Mouse (Mus musculus): ENCODE data around the gene Phactr2. TPM values are rescaled to one million over a fixed set of nuclear protein-coding genes. Genes with fewer than 3 reads are reported as not detected.

The Phactr2 gene
- polyA plus RNA-seq, 1 experiment from 2014 or later = 50.1 TPM

DNA sequence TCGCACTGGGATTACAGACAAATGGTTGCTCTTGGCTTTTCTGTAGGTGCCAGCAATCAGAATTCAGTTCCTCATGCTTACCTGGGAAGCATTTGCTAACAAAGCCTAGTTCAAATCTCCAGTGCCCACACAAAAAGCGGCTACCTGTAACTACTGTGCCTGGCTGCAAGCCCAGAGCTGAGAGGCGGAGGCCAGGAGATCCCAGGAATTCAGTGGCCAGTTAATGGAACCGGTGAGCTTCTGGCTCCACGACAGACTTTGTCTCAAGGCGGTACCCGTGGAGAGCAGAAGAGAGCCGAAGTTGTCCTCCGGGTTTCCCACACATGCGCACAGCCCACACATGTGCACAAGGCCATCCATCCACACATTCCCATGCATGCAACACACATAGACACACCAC, 46.6 kb downstream of the Phactr2 start:
- WGBS = 74% methylated on average over 10 of the region's 10 CpGs

DNA sequence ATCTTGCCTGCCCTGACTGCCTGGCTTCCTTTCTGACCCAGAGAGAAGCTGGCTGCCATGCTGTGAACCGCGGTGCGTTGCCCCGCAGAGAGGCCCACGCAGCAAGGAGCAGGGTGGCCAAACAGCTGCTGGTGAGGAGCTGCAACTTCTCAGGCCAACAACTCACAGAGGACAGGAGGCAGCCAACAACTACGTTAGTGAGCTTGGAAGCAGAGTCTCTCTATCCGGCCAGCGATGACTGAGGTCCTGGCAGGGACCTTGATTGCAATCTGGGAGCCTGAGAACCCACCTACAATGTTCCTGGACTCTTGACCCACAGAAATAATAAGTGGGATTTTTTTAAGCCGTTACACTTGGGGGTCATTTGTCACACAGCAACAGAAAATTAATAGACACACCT, 49.0 kb downstream of the Phactr2 start:
- Histone ChIP-seq H3K9me3 (no peaks in the 10 kb centered on the region), H3K4me3 (no peak overlapping the region), H3K4me2 (no peak overlapping the region), H3K27ac (replicated peaks) (no peak overlapping the region), H3K9ac (no peak overlapping the region), H3K27me3 (replicated peaks) (no peaks in the 10 kb centered on the region), H3K4me1 (peaks cover 10% of the 10 kb centered on the region), H3K36me3 (no peaks in the 10 kb centered on the region)
- ATAC-seq (ENCODE audit: extremely low read depth, insufficient number of reproducible peaks, low FRiP score, low TSS enrichment) = no peak
- WGBS = 86% methylated on average over 9 of the region's 9 CpGs

More for the DNA sequence above, 46.6 kb downstream of the Phactr2 start:
- H3K27ac ChIP-seq (replicated peaks) = no peak overlapping the region
- no peak for ATAC-seq (ENCODE audit: extremely low read depth, insufficient number of reproducible peaks, low FRiP score, low TSS enrichment)
- no peaks in the 10 kb centered on the region for H3K36me3 ChIP-seq
- H3K9me3 ChIP-seq = no peaks in the 10 kb centered on the region
- H3K9ac ChIP-seq = no peak overlapping the region
- H3K4me1 ChIP-seq = peaks cover 19% of the 10 kb centered on the region
- H3K4me2 ChIP-seq = no peak overlapping the region
- no peak overlapping the region for H3K4me3 ChIP-seq
- no peaks in the 10 kb centered on the region for H3K27me3 ChIP-seq (replicated peaks)

DNA sequence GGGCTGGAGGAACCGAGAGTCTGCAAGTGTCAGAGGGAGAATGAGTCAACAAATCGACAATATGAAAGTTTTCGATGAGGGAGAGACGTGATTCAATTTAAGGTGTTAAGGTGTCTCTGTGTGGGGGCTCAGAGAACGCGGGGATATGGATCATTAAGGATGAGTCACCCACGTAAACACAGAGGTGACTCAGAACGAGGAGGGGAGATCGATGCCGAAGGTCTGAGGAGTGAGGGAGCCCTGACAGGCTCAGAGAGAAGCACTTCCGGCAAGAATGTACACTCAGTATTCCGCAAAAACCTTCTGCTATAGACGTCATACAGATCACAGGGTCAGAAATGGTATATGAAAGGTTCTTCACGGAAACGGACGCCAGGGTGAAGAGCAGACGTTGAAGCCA, 49.7 kb downstream of the Phactr2 start:
- Histone ChIP-seq H3K27ac (replicated peaks) (no peak overlapping the region), H3K9me3 (no peaks in the 10 kb centered on the region), H3K27me3 (replicated peaks) (no peaks in the 10 kb centered on the region), H3K9ac (no peak overlapping the region), H3K4me2 (no peak overlapping the region), H3K36me3 (no peaks in the 10 kb centered on the region), H3K4me1 (peaks cover 10% of the 10 kb centered on the region), H3K4me3 (no peak overlapping the region)
- ATAC-seq (ENCODE audit: extremely low read depth, insufficient number of reproducible peaks, low FRiP score, low TSS enrichment) = no peak
- 73% methylated on average over 17 of the region's 17 CpGs for WGBS

DNA sequence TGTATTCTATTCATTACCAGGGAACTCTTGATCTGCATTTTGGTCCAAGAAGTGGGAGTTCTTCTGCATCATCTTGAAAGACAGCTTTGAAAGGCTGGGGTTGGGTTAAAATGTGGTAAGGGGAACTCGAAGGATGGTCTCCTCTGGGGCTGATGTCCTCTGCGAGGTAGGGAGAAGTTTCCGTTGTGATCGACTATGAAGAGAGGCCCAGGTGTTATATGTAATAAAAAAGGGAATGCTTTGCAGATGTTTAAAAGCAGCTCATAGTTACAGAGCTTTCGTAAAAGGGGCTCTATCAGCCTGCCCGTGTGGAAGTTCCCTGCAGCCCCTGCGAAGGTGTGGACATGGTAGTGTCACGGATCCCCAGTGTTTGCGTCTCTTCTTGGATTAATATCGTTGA, 50.2 kb downstream of the Phactr2 start:
- H3K4me1 ChIP-seq = peaks cover 6% of the 10 kb centered on the region
- no peak overlapping the region for H3K9ac ChIP-seq
- no peak overlapping the region for H3K4me2 ChIP-seq
- H3K36me3 ChIP-seq = no peaks in the 10 kb centered on the region
- 85% methylated on average over 10 of the region's 10 CpGs for WGBS
- H3K4me3 ChIP-seq = no peak overlapping the region
- ATAC-seq (ENCODE audit: extremely low read depth, insufficient number of reproducible peaks, low FRiP score, low TSS enrichment) = no peak
- H3K27ac ChIP-seq (replicated peaks) = no peak overlapping the region
- no peaks in the 10 kb centered on the region for H3K27me3 ChIP-seq (replicated peaks)
- H3K9me3 ChIP-seq = no peaks in the 10 kb centered on the region

DNA sequence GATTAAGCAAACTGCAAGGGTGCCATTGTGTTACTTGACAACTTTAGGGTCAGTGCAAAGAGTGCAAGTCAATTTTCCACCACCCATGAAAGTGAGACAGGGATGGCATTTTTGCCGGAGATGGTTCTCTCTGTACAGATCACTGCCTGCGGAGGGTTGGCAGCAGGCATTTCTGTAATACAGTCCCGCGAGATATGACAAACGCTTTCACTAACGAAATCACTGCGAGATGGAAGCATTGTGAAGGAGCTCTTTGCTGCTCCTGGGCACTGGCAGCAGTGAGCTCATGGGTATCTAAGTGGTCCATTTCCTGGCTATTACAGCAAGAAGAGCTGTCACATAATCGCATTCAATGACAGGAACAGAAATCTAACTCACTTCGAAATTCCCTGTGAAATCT, 52.1 kb downstream of the Phactr2 start:
- Histone ChIP-seq H3K9me3 (no peaks in the 10 kb centered on the region), H3K36me3 (no peaks in the 10 kb centered on the region), H3K9ac (no peak overlapping the region), H3K27me3 (replicated peaks) (no peaks in the 10 kb centered on the region), H3K4me2 (no peak overlapping the region), H3K4me1 (no peaks in the 10 kb centered on the region), H3K4me3 (no peak overlapping the region), H3K27ac (replicated peaks) (no peak overlapping the region)
- ATAC-seq (ENCODE audit: extremely low read depth, insufficient number of reproducible peaks, low FRiP score, low TSS enrichment) = no peak
- WGBS = 71% methylated on average over 9 of the region's 9 CpGs

DNA sequence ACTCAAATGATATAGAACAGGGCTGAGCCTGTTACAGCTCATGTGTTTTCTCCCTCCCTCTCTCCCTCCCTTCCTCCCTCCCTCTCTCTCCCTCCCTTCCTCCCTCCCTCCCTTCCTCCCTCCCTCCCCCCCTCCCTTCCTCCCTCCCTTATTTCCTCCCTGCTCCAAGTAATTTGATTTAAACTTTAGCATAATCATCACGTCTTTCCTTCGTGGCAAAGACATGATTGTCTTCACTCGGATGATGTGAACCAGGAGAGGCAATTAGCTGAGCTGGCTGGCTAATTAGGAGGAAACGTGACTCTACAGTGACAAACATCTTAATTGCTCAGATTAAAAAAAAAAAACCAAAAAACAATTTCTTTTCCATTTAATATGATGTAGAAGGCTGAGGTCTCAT, 55.0 kb downstream of the Phactr2 start:
- no peak overlapping the region for H3K4me2 ChIP-seq
- H3K4me3 ChIP-seq = no peak overlapping the region
- WGBS = 53% methylated on average over 4 of the region's 4 CpGs
- no peaks in the 10 kb centered on the region for H3K36me3 ChIP-seq
- no peak overlapping the region for H3K9ac ChIP-seq
- no peaks in the 10 kb centered on the region for H3K9me3 ChIP-seq
- H3K27me3 ChIP-seq (replicated peaks) = no peaks in the 10 kb centered on the region
- no peak for ATAC-seq (ENCODE audit: extremely low read depth, insufficient number of reproducible peaks, low FRiP score, low TSS enrichment)
- 0 out of 2 replicates have a peak, but pooled peaks cover 2% of the 10 kb centered on the region for H3K4me1 ChIP-seq
- no peak overlapping the region for H3K27ac ChIP-seq (replicated peaks)

DNA sequence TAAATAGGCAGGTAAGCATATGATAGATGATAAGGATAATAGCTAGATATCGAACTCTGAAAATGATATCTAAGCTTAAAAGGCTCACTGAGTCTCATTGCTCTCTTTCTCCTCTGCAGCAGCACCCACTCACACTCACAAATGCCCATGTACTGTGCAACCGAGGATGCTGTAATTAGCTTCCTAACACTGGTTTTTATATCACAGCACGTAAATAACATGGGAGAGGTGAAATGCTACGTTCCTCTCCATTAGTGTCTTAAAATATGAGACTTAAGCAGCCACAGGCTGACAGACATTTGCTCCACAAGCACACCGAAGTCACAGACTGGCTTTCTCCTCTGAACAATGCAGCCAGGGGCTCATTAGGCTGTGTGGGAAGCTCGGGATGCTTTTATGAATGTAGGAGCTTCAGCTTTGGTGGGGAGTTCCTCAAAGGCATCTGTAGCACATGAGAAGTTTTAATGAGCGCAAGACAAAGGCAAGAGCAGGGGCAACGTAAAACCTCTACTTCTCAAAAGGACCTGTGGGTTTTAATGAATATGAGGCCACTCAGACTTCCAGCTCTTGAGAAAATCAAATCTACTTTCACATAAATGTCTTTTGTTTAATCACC, 58.6 kb downstream of the Phactr2 start:
- Histone ChIP-seq H3K4me3 (no peak overlapping the region), H3K9me3 (no peaks in the 10 kb centered on the region), H3K4me1 (peaks cover 13% of the 10 kb centered on the region), H3K36me3 (no peaks in the 10 kb centered on the region), H3K4me2 (no peak overlapping the region), H3K27ac (replicated peaks) (no peak overlapping the region), H3K27me3 (replicated peaks) (no peaks in the 10 kb centered on the region), H3K9ac (no peak overlapping the region)
- WGBS = 78% methylated on average over 8 of the region's 8 CpGs
- ATAC-seq (ENCODE audit: extremely low read depth, insufficient number of reproducible peaks, low FRiP score, low TSS enrichment) = no peak

DNA sequence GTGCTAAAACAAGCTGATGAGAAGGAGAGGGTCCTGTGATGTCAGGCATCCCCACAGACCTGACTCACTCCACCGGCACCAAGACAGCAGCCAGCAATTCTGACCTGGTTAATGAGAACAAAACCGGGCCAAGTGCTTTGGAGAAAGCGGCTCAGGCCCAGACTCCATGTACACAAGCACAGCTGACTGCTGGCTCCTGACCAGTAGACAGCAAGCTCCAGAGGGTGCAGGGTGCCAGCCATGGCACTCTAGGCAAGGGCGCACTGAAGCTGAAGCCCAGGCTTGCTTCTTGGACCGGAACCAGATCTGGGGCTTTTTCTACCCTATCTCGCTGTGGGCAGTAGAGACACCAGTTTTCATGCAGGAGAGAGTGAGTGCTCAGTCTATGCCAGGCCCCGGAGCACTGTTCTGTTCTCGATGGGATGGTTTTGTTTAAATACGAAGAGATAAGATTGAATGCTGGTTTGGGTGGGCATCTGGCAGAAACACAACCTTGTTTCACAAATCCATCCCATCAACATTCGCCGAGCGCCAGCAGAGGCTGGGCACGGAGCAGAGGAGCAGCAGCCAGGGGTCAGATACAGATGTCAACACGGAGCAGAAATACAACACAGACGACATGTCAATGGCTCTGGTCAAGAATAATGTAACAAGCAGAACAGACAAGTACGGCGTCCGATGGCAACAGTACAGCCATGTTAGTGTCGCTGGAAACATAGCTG, 61.8 kb downstream of the Phactr2 start:
- Histone ChIP-seq H3K9ac (no peak overlapping the region), H3K4me2 (peak overlapping the region; percentile 32; the same call in 1 of the 2 replicates), H3K36me3 (no peaks in the 10 kb centered on the region), H3K9me3 (no peaks in the 10 kb centered on the region), H3K4me1 (peaks cover 18% of the 10 kb centered on the region), H3K27me3 (replicated peaks) (no peaks in the 10 kb centered on the region), H3K27ac (replicated peaks) (peak overlapping the region; percentile 6; the same call in 1 of the 2 replicates), H3K4me3 (no peak overlapping the region)
- no peak for ATAC-seq (ENCODE audit: extremely low read depth, insufficient number of reproducible peaks, low FRiP score, low TSS enrichment)
- WGBS = 49% methylated on average over 19 of the region's 19 CpGs

DNA sequence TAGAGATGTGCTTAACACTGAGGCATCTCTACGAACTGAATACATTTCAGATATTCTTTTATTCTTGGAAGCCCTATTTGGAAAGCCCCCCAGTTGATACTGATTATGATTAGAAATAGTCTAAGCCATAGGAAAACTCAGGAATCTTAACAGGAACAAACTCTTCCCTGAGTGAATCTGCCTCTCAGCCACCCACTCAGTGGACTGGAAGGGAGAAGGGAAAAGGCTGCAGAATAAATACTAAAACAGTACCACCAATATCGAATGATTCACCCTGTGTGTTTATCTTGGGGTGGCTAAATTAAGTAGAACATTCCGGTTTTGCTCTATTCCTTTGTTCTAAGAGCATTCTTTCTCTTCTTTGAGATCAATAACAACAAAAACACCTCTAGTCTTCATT, 63.2 kb downstream of the Phactr2 start:
- H3K4me1 ChIP-seq = peaks cover 18% of the 10 kb centered on the region
- ATAC-seq (ENCODE audit: extremely low read depth, insufficient number of reproducible peaks, low FRiP score, low TSS enrichment) = no peak
- H3K27me3 ChIP-seq (replicated peaks) = no peaks in the 10 kb centered on the region
- H3K36me3 ChIP-seq = no peaks in the 10 kb centered on the region
- H3K9ac ChIP-seq = no peak overlapping the region
- H3K9me3 ChIP-seq = no peaks in the 10 kb centered on the region
- H3K27ac ChIP-seq (replicated peaks) = no peak overlapping the region
- H3K4me3 ChIP-seq = no peak overlapping the region
- WGBS = 82% methylated on average over 3 of the region's 3 CpGs
- no peak overlapping the region for H3K4me2 ChIP-seq

DNA sequence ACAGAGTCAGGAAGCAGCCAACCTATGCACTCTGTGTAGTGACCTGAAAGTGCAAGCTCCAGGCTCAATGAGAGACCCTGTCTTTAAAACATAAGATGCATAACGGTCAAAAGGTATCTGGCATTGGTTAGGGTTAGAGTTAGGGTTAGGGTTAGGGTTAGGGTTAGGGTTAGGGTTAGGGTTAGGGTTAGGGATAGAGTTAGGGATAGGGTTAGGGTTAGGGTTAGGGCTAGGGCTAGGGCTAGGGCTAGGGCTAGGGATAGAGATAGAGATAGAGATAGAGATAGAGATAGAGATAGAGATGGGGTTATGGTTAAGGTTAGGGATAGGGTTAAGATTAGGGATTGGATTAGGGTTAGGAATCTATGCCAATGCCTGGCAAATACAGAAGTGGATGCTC, 72.2 kb downstream of the Phactr2 start:
- no peak for ATAC-seq (ENCODE audit: extremely low read depth, insufficient number of reproducible peaks, low FRiP score, low TSS enrichment)
- Histone ChIP-seq H3K4me1 (no peaks in the 10 kb centered on the region), H3K9me3 (no peaks in the 10 kb centered on the region), H3K4me2 (no peak overlapping the region), H3K4me3 (no peak overlapping the region), H3K36me3 (no peaks in the 10 kb centered on the region), H3K27me3 (replicated peaks) (no peaks in the 10 kb centered on the region), H3K9ac (no peak overlapping the region), H3K27ac (replicated peaks) (no peak overlapping the region)
- 89% methylated on average over 1 of the region's 1 CpGs for WGBS

DNA sequence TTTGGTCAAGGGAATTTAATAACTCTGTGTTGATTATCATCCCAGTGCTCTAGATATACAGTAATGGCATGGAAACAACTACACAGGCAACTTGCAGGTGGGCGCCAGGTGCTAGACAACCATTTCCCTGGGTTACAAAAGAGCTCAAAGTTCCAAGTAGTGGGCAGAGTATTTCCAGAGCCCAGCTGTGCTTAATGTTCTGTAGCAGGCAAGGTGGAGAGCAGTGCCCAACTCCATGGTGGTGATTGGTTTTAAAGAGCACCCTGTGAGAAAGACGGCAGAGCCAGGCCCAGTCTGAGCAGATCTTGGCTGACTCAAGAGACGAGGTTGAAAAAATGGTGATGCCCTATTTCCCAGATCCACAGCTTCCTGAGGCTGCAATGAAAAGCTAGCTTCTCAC, 78.5 kb downstream of the Phactr2 start:
- Histone ChIP-seq H3K9ac (no peak overlapping the region), H3K4me3 (no peak overlapping the region), H3K36me3 (no peaks in the 10 kb centered on the region), H3K4me2 (no peak overlapping the region), H3K9me3 (no peaks in the 10 kb centered on the region), H3K27ac (replicated peaks) (no peak overlapping the region), H3K4me1 (no peaks in the 10 kb centered on the region), H3K27me3 (replicated peaks) (no peaks in the 10 kb centered on the region)
- no peak for ATAC-seq (ENCODE audit: extremely low read depth, insufficient number of reproducible peaks, low FRiP score, low TSS enrichment)
- WGBS = 70% methylated on average over 3 of the region's 3 CpGs

DNA sequence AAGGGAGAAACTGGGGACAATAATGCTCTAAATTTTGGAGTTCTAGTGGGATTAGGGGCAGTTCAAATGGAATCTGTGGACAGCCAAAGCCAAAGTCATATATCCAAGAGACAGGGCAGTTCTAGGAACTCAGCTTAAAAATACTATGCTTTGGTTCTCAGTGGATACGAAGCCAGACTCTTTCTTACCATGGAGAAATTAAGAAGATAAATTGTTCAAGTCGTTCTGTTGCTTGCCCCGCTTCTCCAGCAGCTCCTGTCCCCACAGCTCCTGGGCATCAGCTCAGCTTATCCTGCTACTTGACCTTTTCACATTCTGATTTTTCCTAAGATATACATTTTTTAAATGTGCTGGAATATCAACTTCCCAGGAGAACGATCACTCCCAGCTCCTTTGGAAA, 80.2 kb downstream of the Phactr2 start:
- Histone ChIP-seq H3K36me3 (no peaks in the 10 kb centered on the region), H3K9ac (no peak overlapping the region), H3K4me1 (peaks cover 8% of the 10 kb centered on the region), H3K9me3 (no peaks in the 10 kb centered on the region), H3K4me3 (no peak overlapping the region), H3K27ac (replicated peaks) (no peak overlapping the region), H3K4me2 (no peak overlapping the region), H3K27me3 (replicated peaks) (no peaks in the 10 kb centered on the region)
- ATAC-seq (ENCODE audit: extremely low read depth, insufficient number of reproducible peaks, low FRiP score, low TSS enrichment) = no peak
- WGBS = 73% methylated on average over 4 of the region's 4 CpGs

All from heart, embryonic 13.5 days (tissue).